Mouse (Mus musculus) thymus, postnatal 10 days (tissue): Measurements from ENCODE around the gene Pik3r1.

ENCODE experiments used
- DNase-seq, 2 experiments: peaks; one replicate each; pipeline ENCODE4 v3.0.0; 2021; ENCODE audit warnings: low spot score in 2 of 2

The Pik3r1 gene

GRCm38 (mm10) chr13:101767013-101767808 is 806 bp downstream of the Pik3r1 start:
- peak; percentile 64 to 70 for DNase-seq

- DNase-seq, result no peak
These were observed 1.4 kb downstream of the Pik3r1 start for GRCm38 (mm10) chr13:101766605-101767012.

GRCm38 (mm10) chr13:101765976-101766375 is 2.0 kb downstream of the Pik3r1 start:
- DNase-seq, result no peak

GRCm38 (mm10) chr13:101764111-101764510 is 3.9 kb downstream of the Pik3r1 start:
- no peak for DNase-seq

GRCm38 (mm10) chr13:101763676-101764075 is 4.3 kb downstream of the Pik3r1 start:
- DNase-seq, result no peak

GRCm38 (mm10) chr13:101763149-101763548 is 4.9 kb downstream of the Pik3r1 start:
- DNase-seq, result no peak

- no peak for DNase-seq
These were observed 6.4 kb downstream of the Pik3r1 start for GRCm38 (mm10) chr13:101761617-101762016.

GRCm38 (mm10) chr13:101760953-101761352 is 7.1 kb downstream of the Pik3r1 start:
- DNase-seq, result no peak

GRCm38 (mm10) chr13:101760001-101760687 is 7.9 kb downstream of the Pik3r1 start:
- no peak for DNase-seq

- no peak for DNase-seq
These were observed 8.6 kb downstream of the Pik3r1 start for GRCm38 (mm10) chr13:101759281-101759871.

- no peak for DNase-seq
These were observed 10.1 kb downstream of the Pik3r1 start for GRCm38 (mm10) chr13:101757801-101758422.

- DNase-seq, result no peak
These were observed 12.8 kb downstream of the Pik3r1 start for GRCm38 (mm10) chr13:101755228-101755627.

GRCm38 (mm10) chr13:101753639-101754038 is 14.4 kb downstream of the Pik3r1 start:
- no peak for DNase-seq

GRCm38 (mm10) chr13:101751816-101752215 is 16.2 kb downstream of the Pik3r1 start:
- DNase-seq, result no peak

- no peak for DNase-seq
These were observed 21.9 kb downstream of the Pik3r1 start for GRCm38 (mm10) chr13:101746012-101746595.

- no peak for DNase-seq
These were observed 23.1 kb downstream of the Pik3r1 start for GRCm38 (mm10) chr13:101744943-101745342.

- DNase-seq, result no peak
These were observed 24.0 kb downstream of the Pik3r1 start for GRCm38 (mm10) chr13:101744053-101744452.

- no peak for DNase-seq
These were observed 24.8 kb downstream of the Pik3r1 start for GRCm38 (mm10) chr13:101743247-101743646.

GRCm38 (mm10) chr13:101742596-101742995 is 25.4 kb downstream of the Pik3r1 start:
- no peak for DNase-seq

GRCm38 (mm10) chr13:101741530-101742309 is 26.3 kb downstream of the Pik3r1 start:
- DNase-seq, result no peak
